Comparison of ENCODE assay signal across 7 mouse cellular contexts in genomic region chr6:124740888-124741761, GRCm38 (mm10). TPM values are rescaled to one million over a fixed set of nuclear protein-coding genes. Genes with fewer than 3 reads are reported as not detected.
DNase-seq lines count a peak whose midpoint lies in the region; ATAC-seq lines count a peak whose summit lies in the region.

Gene Grcc10, minus strand, starts transcription at chr6:124741374.

- DNase-seq in adrenal gland, adult 18-20 months (ENCODE audit: low spot score in 2 of 2), result peak; percentile 72 to 76
- DNase-seq in embryo, embryonic 10.5 days (ENCODE audit: low spot score), result peak; percentile 98
- DNase-seq in gastrocnemius, postnatal 14 days, result peak; percentile 89
- peak; percentile 91 to 95 for DNase-seq in left cerebral cortex, postnatal 10 days (ENCODE audit: extremely low spot score in 1 of 2, low spot score in 2 of 2)
- DNase-seq in right cerebral cortex, postnatal 25 days, result peak; percentile 89

- ATAC-seq in inflammation-experienced regulatory T-cells, adult 6 months, result peak; percentile 84
- ATAC-seq in megakaryocyte-erythroid progenitor cell, adult 5-6 weeks (replicated peaks; ENCODE audit: low FRiP score, low TSS enrichment, poor library complexity, severe bottlenecking), result peak; percentile 79

- intact Hi-C loops in gastrocnemius, postnatal 14 days (cut with DNase I; ENCODE audit: low total_unique reads), result no loop called here
- intact Hi-C loops in left cerebral cortex, postnatal 10 days (cut with DNase I), result no loop called here

RNA-seq across cellular contexts. Expression of gene Grcc10, which starts in this region (rescaled TPM):
- 100 to 1,000 TPM; 341 to 388 TPM for total RNA-seq in adrenal gland, adult 18-20 months (2021)
- 100 to 1,000 TPM; 207 to 228 TPM for total RNA-seq in gastrocnemius, postnatal 14 days (2021)
- polyA plus RNA-seq in inflammation-experienced regulatory T-cells, adult 6 months (2017; shearing (Covaris generic)), result 100 to 1,000 TPM; 415 to 626 (median 536) TPM
- total RNA-seq in left cerebral cortex, postnatal 10 days (2021), result 100 to 1,000 TPM; 298 to 316 TPM
- 110 and 141 TPM in 2 replicates for total RNA-seq in megakaryocyte-erythroid progenitor cell, adult 5-6 weeks (2014; fragmentation: Nextera tagmentation)
- total RNA-seq in megakaryocyte-erythroid progenitor cell, adult 5-6 weeks (2017), result 66.5 and 83.5 TPM in 2 replicates

Comparison
In these comparisons a context has a peak if more than half of its experiments do, and no peak if none do; other contexts are left out.
1. Peak in every context shown above with its lines: DNase-seq and ATAC-seq.